Mouse (Mus musculus) kidney, adult 2 months (tissue): Measurements from ENCODE around the gene Dffb.

Source experiments
- CTCF ChIP-seq: fragments of 200-500 bp; conservative IDR thresholded peaks from 2 replicates; pipeline ENCODE4 v1.5.1; 2011; ENCODE audit warnings: low read depth, mild to moderate bottlenecking, control low read depth, low read length, moderate library complexity, mixed read lengths; ENCODE audit not compliant: insufficient read depth, insufficient read length
- POLR2A ChIP-seq: fragments of 200-500 bp; IDR thresholded peaks from one replicate; pipeline ENCODE4 v1.6.1; 2011; ENCODE audit warnings: low read depth, low read length, control low read depth

DNA sequence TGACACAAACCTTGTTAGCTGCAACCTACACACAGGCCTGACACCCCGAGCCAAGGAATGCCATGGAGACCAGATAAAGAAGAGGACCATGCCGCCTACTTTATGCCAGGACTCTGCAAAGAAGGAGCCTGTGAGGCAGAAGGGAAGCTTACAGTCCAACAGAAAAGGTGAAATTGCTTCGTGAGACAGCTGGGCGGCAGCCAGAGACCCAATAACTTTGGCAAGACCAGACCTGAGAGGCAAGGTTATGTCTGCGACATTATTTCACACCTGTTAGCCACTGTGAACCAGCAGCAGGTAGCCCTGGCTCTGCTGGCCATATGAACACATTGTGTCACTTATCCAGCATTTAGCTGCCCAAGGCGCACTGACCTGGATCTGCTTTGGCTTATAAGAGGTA lies 29.2 kb downstream of the Dffb start:
- no peak for TF ChIP-seq CTCF
- TF ChIP-seq POLR2A, result no peak
